In genomic region chr2:38645936-38646335, GRCm38 (mm10) we compare ENCODE assay signal across 8 mouse cellular contexts. TPM values are rescaled to one million over a fixed set of nuclear protein-coding genes. Genes with fewer than 3 reads are reported as not detected.
DNase-seq lines count a peak whose midpoint lies in the region; ATAC-seq and TF ChIP-seq lines count a peak whose summit lies in the region.

No protein-coding gene starts in this region.

- in situ Hi-C loops in ES-E14 (cut with MboI; ENCODE audit: low sequenced_read_pairs in 2 of 2, unreplicated experiment in 2 of 2), result no loop called here

- ATAC-seq in embryonic facial prominence, embryonic 14.5 days (ENCODE audit: low read depth), result peak; percentile 72
- 0 out of 2 replicates have a peak, but pooled peaks have one; percentile 40 for ATAC-seq in heart, embryonic 12.5 days (ENCODE audit: insufficient number of reproducible peaks, low FRiP score)
- peak; percentile 63; the same call in 1 of the 2 replicates for ATAC-seq in liver, embryonic 11.5 days (replicated peaks; ENCODE audit: low FRiP score)

- no peak overlapping the region for H3K9ac ChIP-seq in ES-E14 (ENCODE audit: insufficient read depth, low read depth, low read length, poor library complexity, severe bottlenecking)
- H3K9ac ChIP-seq in embryonic facial prominence, embryonic 14.5 days (ENCODE audit: low read depth, low read length), result no peak overlapping the region
- no peak overlapping the region for H3K9ac ChIP-seq in heart, embryonic 12.5 days
- H3K9ac ChIP-seq in liver, embryonic 11.5 days (ENCODE audit: low read depth, low read length), result no peak overlapping the region

- DNase-seq in ES-E14 (ENCODE audit: low read depth, low spot score), result peak; percentile 63
- peak; percentile 82 for DNase-seq in adrenal gland, postnatal 25 days
- peak; percentile 81 for DNase-seq in embryonic facial prominence, embryonic 14.5 days (ENCODE audit: low spot score)
- DNase-seq in kidney, postnatal 14 days, result peak; percentile 77
- peak; percentile 47 for DNase-seq in liver, embryonic 11.5 days (ENCODE audit: low spot score)
- peak; percentile 80 for DNase-seq in thymus, postnatal 4 days

- no peak overlapping the region for H3K27ac ChIP-seq in ES-E14 (ENCODE audit: insufficient read depth, low read depth, low read length, poor library complexity, severe bottlenecking)
- no peak overlapping the region for H3K27ac ChIP-seq in embryonic facial prominence, embryonic 14.5 days (replicated peaks; ENCODE audit: low read depth, low read length)
- H3K27ac ChIP-seq in heart, embryonic 12.5 days (ENCODE audit: poor library complexity, severe bottlenecking), result no peak overlapping the region
- no peak overlapping the region for H3K27ac ChIP-seq in liver, embryonic 11.5 days (ENCODE audit: low read depth, low read length)
- no peak overlapping the region for H3K27ac ChIP-seq in olfactory bulb, adult 2 months (ENCODE audit: insufficient read depth, low read depth, low read length)

- TF ChIP-seq CTCF in olfactory bulb, adult 2 months (IDR thresholded peaks at IDR 0.05; ENCODE audit: insufficient read depth, low read depth, low read length), result peak; percentile 31; the same call in 1 of the 2 replicates

- no peaks in the 10 kb centered on the region for H3K27me3 ChIP-seq in embryonic facial prominence, embryonic 14.5 days (replicated peaks; ENCODE audit: control insufficient read depth, insufficient read depth, low read length)
- no peaks in the 10 kb centered on the region for H3K27me3 ChIP-seq in heart, embryonic 12.5 days (replicated peaks)
- no peaks in the 10 kb centered on the region for H3K27me3 ChIP-seq in liver, embryonic 11.5 days (replicated peaks; ENCODE audit: control insufficient read depth, insufficient read depth, low read length)

- peaks cover 2 to 3% of the 10 kb centered on the region in 2 experiments; a peak in 3 of 4 replicates for H3K4me1 ChIP-seq in ES-E14 (ENCODE audit: control insufficient read depth in 2 of 2, insufficient read depth in 2 of 2, low read length in 2 of 2, poor library complexity in 1 of 2)
- H3K4me1 ChIP-seq in embryonic facial prominence, embryonic 14.5 days (ENCODE audit: control insufficient read depth, insufficient read depth, low read length), result peaks cover 10% of the 10 kb centered on the region; the same call in 1 of the 2 replicates
- peaks cover 8% of the 10 kb centered on the region for H3K4me1 ChIP-seq in heart, embryonic 12.5 days (replicated peaks)
- H3K4me1 ChIP-seq in liver, embryonic 11.5 days (replicated peaks; ENCODE audit: control insufficient read depth, insufficient read depth, low read length), result peaks cover 6% of the 10 kb centered on the region
- peaks cover 10% of the 10 kb centered on the region for H3K4me1 ChIP-seq in olfactory bulb, adult 2 months (ENCODE audit: control insufficient read depth, insufficient read depth, low read length)

- TF ChIP-seq POLR2A in olfactory bulb, adult 2 months (IDR thresholded peaks at IDR 0.05; ENCODE audit: insufficient read depth, low read depth, low read length), result no peak

- H3K4me2 ChIP-seq in embryonic facial prominence, embryonic 14.5 days (ENCODE audit: low read depth, low read length), result no peak overlapping the region
- no peak overlapping the region for H3K4me2 ChIP-seq in heart, embryonic 12.5 days
- H3K4me2 ChIP-seq in liver, embryonic 11.5 days, result no peak overlapping the region

- H3K4me3 ChIP-seq in ES-E14 (ENCODE audit: insufficient read depth in 1 of 2, low read depth in 1 of 2, low read length in 2 of 2, poor library complexity in 1 of 2, severe bottlenecking in 1 of 2), result no peak overlapping the region
- no peak overlapping the region for H3K4me3 ChIP-seq in embryonic facial prominence, embryonic 14.5 days (ENCODE audit: low read depth, low read length)
- no peak overlapping the region for H3K4me3 ChIP-seq in heart, embryonic 12.5 days
- H3K4me3 ChIP-seq in liver, embryonic 11.5 days (ENCODE audit: low read depth, low read length), result no peak overlapping the region
- no peak overlapping the region for H3K4me3 ChIP-seq in olfactory bulb, adult 2 months (ENCODE audit: insufficient read depth, low read depth, low read length)

- 0% methylated on average over 3 of the region's 3 CpGs for WGBS in embryonic facial prominence, embryonic 14.5 days
- 1% methylated on average over 3 of the region's 3 CpGs for WGBS in heart, embryonic 12.5 days
- WGBS in liver, embryonic 11.5 days, result 3% methylated on average over 3 of the region's 3 CpGs
- 1% methylated on average over 3 of the region's 3 CpGs for WGBS in olfactory bulb, adult 2 months

- H3K36me3 ChIP-seq in ES-E14 (ENCODE audit: control insufficient read depth, insufficient read depth, low read length, poor library complexity, severe bottlenecking), result peaks cover 4% of the 10 kb centered on the region
- H3K36me3 ChIP-seq in embryonic facial prominence, embryonic 14.5 days (ENCODE audit: control insufficient read depth, insufficient read depth, low read length), result peaks cover 16% of the 10 kb centered on the region; the same call in 1 of the 2 replicates
- peaks cover 11% of the 10 kb centered on the region for H3K36me3 ChIP-seq in heart, embryonic 12.5 days
- peaks cover 2% of the 10 kb centered on the region; the same call in 1 of the 2 replicates for H3K36me3 ChIP-seq in liver, embryonic 11.5 days (ENCODE audit: control insufficient read depth, insufficient read depth, low read length)

- H3K9me3 ChIP-seq in ES-E14 (ENCODE audit: control insufficient read depth, insufficient read depth, low read depth, low read length), result no peaks in the 10 kb centered on the region
- H3K9me3 ChIP-seq in embryonic facial prominence, embryonic 14.5 days (ENCODE audit: control insufficient read depth, low read length), result no peaks in the 10 kb centered on the region
- H3K9me3 ChIP-seq in heart, embryonic 12.5 days (replicated peaks), result no peaks in the 10 kb centered on the region; the same call in 1 of the 2 replicates
- H3K9me3 ChIP-seq in liver, embryonic 11.5 days (ENCODE audit: control insufficient read depth, low read length), result no peaks in the 10 kb centered on the region

TF ChIP-seq in ES-E14, 5 proteins besides CTCF, POLR2A, EP300 and RAD21:
- TF ChIP-seq ZC3H11A (IDR thresholded peaks at IDR 0.05; ENCODE audit: borderline replicate concordance, low read depth, low read length) (peak; percentile 49; the same call in 1 of the 2 replicates), HCFC1 (IDR thresholded peaks at IDR 0.05; ENCODE audit: borderline replicate concordance, insufficient read depth, low read length) (no peak)

RNA-seq across cellular contexts. Expression of gene Psmb7, which starts 2.0 kb away (rescaled TPM):
- total RNA-seq in ES-E14 (2012; rRNA removed), result 224 and 382 TPM in 2 replicates
- total RNA-seq in adrenal gland, postnatal 25 days (2021), result 284 and 333 TPM in 2 replicates
- polyA plus RNA-seq in embryonic facial prominence, embryonic 14.5 days (2014; fragmentation: Nextera tagmentation; extraction: Ambion mirVana), result 243 and 251 TPM in 2 replicates
- 211 and 213 TPM in 2 replicates for polyA plus RNA-seq in heart, embryonic 12.5 days (2016; fragmentation: Nextera tagmentation; extraction: Ambion mirVana)
- 271 and 282 TPM in 2 replicates for polyA plus RNA-seq in liver, embryonic 11.5 days (2014; fragmentation: Nextera tagmentation; extraction: Ambion mirVana)
- polyA plus RNA-seq in olfactory bulb, adult 2 months (2012; ENCODE audit: insufficient read depth, insufficient read length, low replicate concordance, missing spikeins), result not detected in 2 replicates
